In the genomic region with DNA sequence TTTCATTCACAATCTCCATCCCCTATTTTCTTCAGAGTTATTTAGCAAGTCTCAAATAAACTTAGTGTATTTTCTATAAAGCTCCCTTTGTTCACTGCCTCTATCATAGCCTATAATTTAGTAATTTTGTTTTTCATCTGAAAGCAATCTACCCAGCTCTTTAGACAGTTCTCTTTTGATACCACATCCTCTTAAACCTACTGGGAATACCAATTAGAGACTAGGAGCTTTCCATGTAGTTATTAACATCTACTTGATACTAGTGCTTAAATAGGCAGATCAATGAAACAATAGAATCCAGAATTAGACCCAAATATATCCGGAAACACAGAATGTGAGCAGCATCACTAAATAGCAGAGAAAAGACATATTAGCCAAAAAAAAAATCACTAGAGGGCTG, we compare ENCODE assay signal across 25 mouse cellular contexts.
"Had no signal": no experiment of that assay in that cellular context is flagged by ENCODE, and none has a peak within 500 bp of the region (broad histone marks: within the 10 kb centered on the region; RNA-seq: fewer than 3 reads in every experiment).

No protein-coding gene starts in this region.

- DNase-seq: gastrocnemius, postnatal 14 days; gastrocnemius, postnatal 36 days; heart, adult 2 months; heart, postnatal 10 days; heart, postnatal 4 days; kidney, adult 11 months; kidney, adult 2 months; kidney, adult 9 months; kidney, postnatal 14 days; kidney, postnatal 36 days; layer of hippocampus, adult 9-11 months; layer of hippocampus, postnatal 36 days; left cerebral cortex, postnatal 4 days had no signal

- ATAC-seq: hindbrain, postnatal 0 days; intestine, embryonic 16.5 days; liver, embryonic 12.5 days had no signal

- H3K27ac ChIP-seq: heart, adult 2 months; hindbrain, embryonic 10.5 days; hindbrain, embryonic 12.5 days; hindbrain, embryonic 14.5 days; hindbrain, postnatal 0 days; kidney, embryonic 15.5 days; kidney, postnatal 0 days; limb, embryonic 13.5 days; limb, embryonic 15.5 days; liver, embryonic 12.5 days; liver, embryonic 14.5 days had no signal

- H3K4me1 ChIP-seq: limb, embryonic 15.5 days had no signal

- H3K9me3 ChIP-seq: heart, embryonic 12.5 days; hindbrain, embryonic 10.5 days; hindbrain, embryonic 12.5 days; kidney, embryonic 15.5 days; limb, embryonic 13.5 days; limb, embryonic 15.5 days; liver, embryonic 12.5 days had no signal

- H3K27me3 ChIP-seq: heart, embryonic 12.5 days; hindbrain, embryonic 12.5 days; kidney, embryonic 15.5 days; limb, embryonic 15.5 days had no signal

- H3K36me3 ChIP-seq: heart, embryonic 12.5 days; limb, embryonic 13.5 days; limb, embryonic 15.5 days; liver, embryonic 12.5 days had no signal

- H3K4me3 ChIP-seq: heart, adult 2 months; heart, embryonic 12.5 days; hindbrain, embryonic 10.5 days; hindbrain, embryonic 12.5 days; kidney, embryonic 15.5 days; limb, embryonic 13.5 days; limb, embryonic 15.5 days; liver, embryonic 12.5 days had no signal

- H3K4me2 ChIP-seq: heart, embryonic 12.5 days; hindbrain, embryonic 12.5 days; hindbrain, embryonic 14.5 days; kidney, embryonic 15.5 days; limb, embryonic 13.5 days; limb, embryonic 15.5 days; liver, embryonic 12.5 days had no signal

- H3K9ac ChIP-seq: heart, embryonic 12.5 days; hindbrain, embryonic 12.5 days; hindbrain, embryonic 14.5 days; kidney, embryonic 15.5 days; limb, embryonic 13.5 days; limb, embryonic 15.5 days; liver, embryonic 12.5 days; liver, embryonic 14.5 days had no signal
